In the genomic region with DNA sequence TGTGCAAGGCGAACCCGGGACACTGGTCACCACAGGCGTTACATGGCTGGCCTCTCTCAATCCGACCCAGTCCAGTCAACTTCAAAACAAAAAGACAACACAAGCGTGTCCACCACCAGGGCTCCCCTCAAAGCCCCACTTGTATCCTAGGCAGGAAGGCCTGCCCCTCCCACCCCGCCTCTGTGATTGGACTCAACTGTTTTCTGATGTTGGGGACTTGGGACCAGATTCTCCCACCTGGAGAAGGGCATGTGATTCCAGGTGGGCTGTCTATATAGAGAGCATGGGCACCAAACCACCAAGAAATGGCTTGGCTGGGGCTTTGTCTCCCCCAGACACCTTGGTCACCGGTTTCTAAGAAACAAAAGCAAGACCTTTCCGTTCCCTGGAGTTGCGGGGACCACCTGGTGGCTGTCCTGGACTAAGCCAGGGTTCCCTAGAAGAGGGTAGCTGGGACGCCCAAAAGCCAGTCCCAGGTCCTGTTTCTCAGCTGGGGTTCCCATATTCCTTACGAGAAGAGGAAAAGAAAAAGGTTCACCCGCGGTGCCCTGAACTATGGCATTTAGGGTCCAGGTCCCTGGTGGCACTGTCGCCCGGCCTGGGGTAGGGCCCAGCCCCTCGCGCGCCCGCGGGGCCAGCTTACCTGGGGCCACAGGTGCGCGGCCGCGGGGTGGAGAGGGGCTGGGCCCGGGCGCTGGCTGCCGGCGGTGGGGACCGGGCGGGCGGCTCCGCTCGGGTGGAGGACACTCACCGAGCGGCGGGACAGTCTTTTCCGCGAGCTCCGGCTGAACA, we compare ENCODE assay signal across 8 mouse cellular contexts. TPM values are rescaled to one million over a fixed set of nuclear protein-coding genes. Genes with fewer than 3 reads are reported as not detected.
DNase-seq lines count a peak whose midpoint lies in the region; ATAC-seq and TF ChIP-seq lines count a peak whose summit lies in the region.
"Had no signal": no experiment of that assay in that cellular context is flagged by ENCODE, and none has a peak within 500 bp of the region (broad histone marks: within the 10 kb centered on the region; RNA-seq: fewer than 3 reads in every experiment).

No protein-coding gene starts in this region.

- peak overlapping the region; percentile 89 for H3K4me2 ChIP-seq in embryonic facial prominence, embryonic 15.5 days (replicated peaks)
- peak overlapping the region; percentile 68 for H3K4me2 ChIP-seq in hindbrain, embryonic 14.5 days (replicated peaks)

- H3K4me1 ChIP-seq in lung, adult 2 months (ENCODE audit: control insufficient read depth, insufficient read depth, low read length) = peaks cover 5% of the 10 kb centered on the region; the same call in 1 of the 2 replicates
- peaks cover 16% of the 10 kb centered on the region for H3K4me1 ChIP-seq in embryonic facial prominence, embryonic 15.5 days
- peaks cover 32% of the 10 kb centered on the region for H3K4me1 ChIP-seq in hindbrain, embryonic 14.5 days (replicated peaks; ENCODE audit: control insufficient read depth, insufficient read depth, low read length)

- 3% methylated on average over 34 of the region's 39 CpGs for WGBS in lung, adult 2 months
- 2% methylated on average over 39 of the region's 39 CpGs for WGBS in embryonic facial prominence, embryonic 15.5 days
- 2% methylated on average over 39 of the region's 39 CpGs for WGBS in hindbrain, embryonic 14.5 days

- no peaks in the 10 kb centered on the region for H3K27me3 ChIP-seq in embryonic facial prominence, embryonic 15.5 days
- H3K27me3 ChIP-seq in hindbrain, embryonic 14.5 days (ENCODE audit: control insufficient read depth, insufficient read depth, low read length) = no peaks in the 10 kb centered on the region

- no peak for ATAC-seq in embryonic facial prominence, embryonic 15.5 days (ENCODE audit: insufficient number of reproducible peaks, low FRiP score, low TSS enrichment, low read depth)
- no peak for ATAC-seq in hindbrain, embryonic 14.5 days (ENCODE audit: low FRiP score)

- H3K9me3 ChIP-seq in embryonic facial prominence, embryonic 15.5 days (replicated peaks) = no peaks in the 10 kb centered on the region
- H3K9me3 ChIP-seq in hindbrain, embryonic 14.5 days (ENCODE audit: control insufficient read depth, low read length) = no peaks in the 10 kb centered on the region

- peak; percentile 21 for DNase-seq in lung, adult 2 months
- no peak for DNase-seq in lung, postnatal 25 days (ENCODE audit: low spot score)
- DNase-seq in hindbrain, embryonic 14.5 days (ENCODE audit: low spot score) = no peak
- DNase-seq in lung, postnatal 4 days = peak; percentile 23 to 27
- DNase-seq in layer of hippocampus, postnatal 36 days = no peak
- no peak for DNase-seq in thymus, postnatal 36 days

- H3K4me3 ChIP-seq in lung, adult 2 months (replicated peaks; ENCODE audit: extremely low read depth, low read depth, low read length) = peak overlapping the region; percentile 61
- peak overlapping the region; percentile 65 for H3K4me3 ChIP-seq in embryonic facial prominence, embryonic 15.5 days (replicated peaks)
- peak overlapping the region; percentile 82 for H3K4me3 ChIP-seq in hindbrain, embryonic 14.5 days (replicated peaks; ENCODE audit: low read length)

- peak overlapping the region; percentile 78 for H3K27ac ChIP-seq in embryonic facial prominence, embryonic 15.5 days (replicated peaks)
- H3K27ac ChIP-seq in hindbrain, embryonic 14.5 days = peak overlapping the region; percentile 65
- H3K27ac ChIP-seq: macrophage had no signal

- peak overlapping the region; percentile 46 for H3K9ac ChIP-seq in embryonic facial prominence, embryonic 15.5 days
- H3K9ac ChIP-seq in hindbrain, embryonic 14.5 days = peak overlapping the region; percentile 80

- no peak for TF ChIP-seq CTCF in lung, adult 2 months (IDR thresholded peaks at IDR 0.05; ENCODE audit: insufficient read depth, low read length)

- TF ChIP-seq POLR2A in lung, adult 2 months (IDR thresholded peaks at IDR 0.05; ENCODE audit: borderline replicate concordance, extremely low read depth, low read depth, low read length) = no peak

- H3K36me3 ChIP-seq in embryonic facial prominence, embryonic 15.5 days = no peaks in the 10 kb centered on the region; the same call in 1 of the 2 replicates
- 0 out of 2 replicates have a peak, but pooled peaks cover 7% of the 10 kb centered on the region for H3K36me3 ChIP-seq in hindbrain, embryonic 14.5 days (replicated peaks; ENCODE audit: control insufficient read depth, insufficient read depth)

RNA-seq across cellular contexts. Expression of gene Prickle2, which starts 0.4 kb away (rescaled TPM):
- polyA plus RNA-seq in lung, adult 2 months (2012; rRNA removed) = 22.7 and 23.6 TPM in 2 replicates
- 6.0 and 6.2 TPM in 2 replicates for polyA plus RNA-seq in embryonic facial prominence, embryonic 15.5 days (2015; fragmentation: Nextera tagmentation; extraction: Ambion mirVana)
- polyA plus RNA-seq in hindbrain, embryonic 14.5 days (2014; fragmentation: Nextera tagmentation; extraction: Ambion mirVana) = 18.6 and 20.2 TPM in 2 replicates
- total RNA-seq in layer of hippocampus, postnatal 36 days (2021) = 100 to 1,000 TPM; 199 to 212 TPM

Comparison
In these comparisons a context has a peak if more than half of its experiments do, and no peak if none do; other contexts are left out.
1. DNase-seq: peak in lung, adult 2 months (single experiment) and lung, postnatal 4 days (2 of 2); none in lung, postnatal 25 days (single experiment), hindbrain, embryonic 14.5 days (single experiment), layer of hippocampus, postnatal 36 days (0 of 2) and thymus, postnatal 36 days (0 of 2).
2. Peak in every context shown above with its lines, with median percentiles within 50 percentile points of each other: H3K4me3 ChIP-seq.